Mouse (Mus musculus) intestine, embryonic 16.5 days (tissue): ENCODE measurements at regions not wholly inside any gene's neighbourhood (a gene's known extent, or its start where the extent isn't known, plus 50 kb on each side); places are given as distances from the start of the nearest gene placed in this dataset.

Experiments
- ATAC-seq: fragments of 200-750 bp; cut with Nextera tagmentation; 2 replicates; pipeline ENCODE4 v1.8.0; 2017; ENCODE audit warnings: moderate TSS enrichment, moderate library complexity
- H3K27ac ChIP-seq: fragments of 300-500 bp; sonication (generic); 2 replicates; pipeline ENCODE4 v1.5.1; 2014; ENCODE audit warnings: mild to moderate bottlenecking, low read length
- H3K27me3 ChIP-seq: fragments of 300-500 bp; sonication (generic); replicated peaks from 2 replicates; pipeline ENCODE4 v1.6.1; 2014; ENCODE audit warnings: low read length, control low read depth, mixed read lengths; ENCODE audit not compliant: control insufficient read depth, insufficient read depth
- H3K36me3 ChIP-seq: fragments of 300-500 bp; sonication (generic); 2 replicates; pipeline ENCODE4 v1.6.1; 2014; ENCODE audit warnings: low read length, control low read depth; ENCODE audit not compliant: control insufficient read depth, insufficient read depth
- H3K4me1 ChIP-seq: fragments of 300-500 bp; sonication (generic); 2 replicates; pipeline ENCODE4 v1.6.1; 2014; ENCODE audit warnings: low read length, control low read depth, mixed read lengths; ENCODE audit not compliant: control insufficient read depth, insufficient read depth
- H3K4me2 ChIP-seq: fragments of 300-500 bp; sonication (generic); 2 replicates; pipeline ENCODE4 v1.6.1; 2014; ENCODE audit warnings: low read depth, low read length, control low read depth
- H3K4me3 ChIP-seq: fragments of 300-500 bp; sonication (generic); 2 replicates; pipeline ENCODE4 v1.5.1; 2014; ENCODE audit warnings: mild to moderate bottlenecking, low read length
- H3K9ac ChIP-seq: fragments of 300-500 bp; sonication (generic); 2 replicates; pipeline ENCODE4 v1.6.1; 2014; ENCODE audit warnings: low read depth, low read length
- H3K9me3 ChIP-seq: fragments of 300-500 bp; sonication (generic); 2 replicates; pipeline ENCODE4 v1.6.1; 2016; ENCODE audit warnings: low read length, control low read depth; ENCODE audit not compliant: control insufficient read depth
- WGBS: fragments of 180-500 bp; shearing (Covaris S2); extraction: QIAGEN DNeasy Blood & Tissue Kit; methylation state at CpG from one replicate; pipeline ENCODE4 v1.1.7; 2014; 5-methylcytosine and 5-hydroxymethylcytosine counted together

DNA sequence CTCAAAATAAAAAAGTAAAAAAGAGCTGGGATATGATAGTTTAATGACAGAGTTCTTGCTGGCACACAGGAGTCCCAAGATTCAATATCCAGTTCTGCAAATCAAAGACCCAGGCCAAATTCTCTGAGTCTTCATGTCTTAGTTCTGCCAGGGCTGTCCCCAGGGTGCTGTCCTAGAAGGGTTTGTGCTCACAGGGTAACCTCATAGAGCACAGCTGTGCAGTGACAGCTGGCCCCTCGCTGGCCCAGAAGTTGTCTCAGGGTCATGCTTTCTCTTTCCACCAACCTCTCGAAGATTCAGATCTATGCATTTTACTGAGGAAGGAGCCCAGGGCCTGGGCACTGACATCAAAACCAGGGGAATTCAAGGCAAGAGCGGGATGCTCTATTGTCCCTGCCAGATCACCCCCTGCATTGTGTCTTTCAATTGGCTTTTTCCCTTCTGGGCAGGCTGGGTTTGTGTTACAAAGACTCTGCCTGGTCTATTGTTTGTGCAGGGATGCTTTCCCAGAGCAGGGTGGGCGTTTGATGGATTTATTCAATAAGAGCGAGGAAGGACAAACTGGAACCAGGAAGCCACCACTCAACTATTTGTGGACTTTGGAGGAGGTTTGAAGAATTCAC is 121.9 kb upstream of the Serp2 start:
- Histone ChIP-seq H3K9ac (no peak overlapping the region), H3K4me2 (no peak overlapping the region), H3K4me1 (peaks cover 11% of the 10 kb centered on the region), H3K36me3 (no peaks in the 10 kb centered on the region), H3K9me3 (no peaks in the 10 kb centered on the region), H3K27ac (no peak overlapping the region), H3K4me3 (no peak overlapping the region), H3K27me3 (no peaks in the 10 kb centered on the region)
- no peak for ATAC-seq
- 63% methylated on average over 5 of the region's 5 CpGs for WGBS

- Histone ChIP-seq H3K9me3 (no peaks in the 10 kb centered on the region), H3K27me3 (no peaks in the 10 kb centered on the region), H3K4me2 (no peak overlapping the region), H3K27ac (no peak overlapping the region), H3K36me3 (no peaks in the 10 kb centered on the region), H3K4me3 (no peak overlapping the region), H3K4me1 (no peaks in the 10 kb centered on the region), H3K9ac (no peak overlapping the region)
- WGBS = 51% methylated on average over 8 of the region's 8 CpGs
- no peak for ATAC-seq
These were observed 118.3 kb upstream of the Serp2 start for GRCm38 (mm10) chr14:76674949-76675348.

DNA sequence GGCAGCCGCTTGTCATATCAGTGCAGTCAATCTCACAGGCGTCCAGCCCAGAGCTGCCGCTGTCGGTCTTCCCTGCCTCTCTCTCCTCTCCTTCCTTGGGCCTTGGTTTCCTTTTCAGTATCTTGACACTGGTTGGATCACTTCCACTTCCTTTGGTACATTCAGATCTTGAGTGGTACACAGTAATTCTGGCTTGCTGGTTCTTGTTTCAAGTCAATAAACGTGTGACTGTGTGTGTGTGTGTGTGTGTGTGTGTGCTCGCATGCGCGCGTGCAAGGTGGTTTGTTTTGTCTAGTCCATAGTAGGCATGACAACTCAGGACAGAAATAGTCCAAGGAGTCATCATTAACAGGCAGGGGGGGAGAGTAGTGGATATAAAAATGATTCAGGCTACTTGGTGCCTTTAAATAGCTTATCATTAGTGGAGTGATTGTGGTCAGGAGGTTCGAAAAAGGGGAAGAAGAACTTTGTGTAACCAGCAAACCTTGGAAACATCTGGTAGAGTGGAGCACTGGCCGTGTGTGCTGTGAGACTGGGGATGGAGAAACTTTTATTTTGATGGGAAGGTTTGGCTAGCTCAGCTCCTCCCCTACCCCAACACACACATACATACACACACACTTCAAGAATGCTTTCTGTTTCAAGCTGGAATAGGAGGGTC is 117.1 kb upstream of the Serp2 start:
- H3K4me2 ChIP-seq = no peak overlapping the region

GRCm38 (mm10) chr14:76672899-76673298 is 116.2 kb upstream of the Serp2 start:
- Histone ChIP-seq H3K36me3 (no peaks in the 10 kb centered on the region), H3K9me3 (no peaks in the 10 kb centered on the region), H3K27ac (no peak overlapping the region), H3K4me3 (no peak overlapping the region), H3K4me2 (no peak overlapping the region), H3K4me1 (no peaks in the 10 kb centered on the region), H3K9ac (no peak overlapping the region), H3K27me3 (no peaks in the 10 kb centered on the region)
- ATAC-seq = no peak
- WGBS = 66% methylated on average over 6 of the region's 6 CpGs

More for the DNA sequence above, 117.1 kb upstream of the Serp2 start:
- no peaks in the 10 kb centered on the region for H3K9me3 ChIP-seq
- H3K27me3 ChIP-seq = no peaks in the 10 kb centered on the region
- no peak overlapping the region for H3K9ac ChIP-seq
- no peaks in the 10 kb centered on the region for H3K4me1 ChIP-seq
- no peak for ATAC-seq
- H3K4me3 ChIP-seq = no peak overlapping the region
- H3K27ac ChIP-seq = no peak overlapping the region
- 56% methylated on average over 11 of the region's 11 CpGs for WGBS
- no peaks in the 10 kb centered on the region for H3K36me3 ChIP-seq

DNA sequence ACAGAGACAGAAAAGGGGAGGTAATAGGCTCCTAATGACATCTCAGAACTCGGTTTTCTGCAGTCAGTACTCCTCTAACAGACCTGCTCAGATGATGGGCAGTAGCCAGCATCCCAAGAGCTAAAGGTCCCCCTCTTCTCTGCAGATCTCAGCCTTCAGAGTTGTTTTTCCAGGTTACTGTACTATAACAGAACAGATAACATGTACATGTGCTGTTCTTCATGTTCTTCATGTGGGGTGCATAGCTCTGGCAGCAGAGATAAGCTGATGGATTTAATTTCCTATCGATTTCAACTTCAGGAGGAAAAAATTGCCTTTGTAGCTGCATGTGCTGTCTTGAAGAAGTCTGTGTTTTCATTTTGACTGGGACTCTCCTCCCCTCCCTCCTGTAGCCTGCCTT is 115.8 kb upstream of the Serp2 start:
- no peak for ATAC-seq

GRCm38 (mm10) chr14:76671023-76671422 is 114.3 kb upstream of the Serp2 start:
- no peaks in the 10 kb centered on the region for H3K4me1 ChIP-seq
- H3K9ac ChIP-seq = no peak overlapping the region
- no peak overlapping the region for H3K4me2 ChIP-seq
- H3K9me3 ChIP-seq = no peaks in the 10 kb centered on the region
- H3K36me3 ChIP-seq = no peaks in the 10 kb centered on the region
- H3K4me3 ChIP-seq = no peak overlapping the region
- no peak for ATAC-seq
- WGBS = 66% methylated on average over 4 of the region's 4 CpGs
- no peaks in the 10 kb centered on the region for H3K27me3 ChIP-seq
- no peak overlapping the region for H3K27ac ChIP-seq

More for the DNA sequence above, 115.8 kb upstream of the Serp2 start:
- H3K9me3 ChIP-seq = no peaks in the 10 kb centered on the region
- no peak overlapping the region for H3K27ac ChIP-seq
- no peak overlapping the region for H3K4me3 ChIP-seq
- H3K9ac ChIP-seq = no peak overlapping the region
- WGBS = 73% methylated on average over 2 of the region's 2 CpGs
- H3K4me1 ChIP-seq = no peaks in the 10 kb centered on the region
- no peaks in the 10 kb centered on the region for H3K27me3 ChIP-seq
- no peak overlapping the region for H3K4me2 ChIP-seq
- no peaks in the 10 kb centered on the region for H3K36me3 ChIP-seq

GRCm38 (mm10) chr14:76665754-76666371 is 109.2 kb upstream of the Serp2 start:
- Histone ChIP-seq H3K9ac (no peak overlapping the region), H3K4me3 (no peak overlapping the region), H3K4me2 (no peak overlapping the region), H3K27me3 (no peaks in the 10 kb centered on the region), H3K4me1 (no peaks in the 10 kb centered on the region), H3K9me3 (no peaks in the 10 kb centered on the region), H3K36me3 (no peaks in the 10 kb centered on the region), H3K27ac (no peak overlapping the region)
- ATAC-seq = no peak
- WGBS = 70% methylated on average over 12 of the region's 12 CpGs

GRCm38 (mm10) chr14:76664586-76665508 is 108.2 kb upstream of the Serp2 start:
- Histone ChIP-seq H3K9ac (no peak overlapping the region), H3K27me3 (no peaks in the 10 kb centered on the region), H3K4me1 (no peaks in the 10 kb centered on the region), H3K4me2 (no peak overlapping the region), H3K36me3 (no peaks in the 10 kb centered on the region), H3K27ac (no peak overlapping the region), H3K4me3 (no peak overlapping the region), H3K9me3 (no peaks in the 10 kb centered on the region)
- 70% methylated on average over 11 of the region's 11 CpGs for WGBS
- 0 out of 2 replicates have a peak, but pooled peaks have one; percentile 14 for ATAC-seq

DNA sequence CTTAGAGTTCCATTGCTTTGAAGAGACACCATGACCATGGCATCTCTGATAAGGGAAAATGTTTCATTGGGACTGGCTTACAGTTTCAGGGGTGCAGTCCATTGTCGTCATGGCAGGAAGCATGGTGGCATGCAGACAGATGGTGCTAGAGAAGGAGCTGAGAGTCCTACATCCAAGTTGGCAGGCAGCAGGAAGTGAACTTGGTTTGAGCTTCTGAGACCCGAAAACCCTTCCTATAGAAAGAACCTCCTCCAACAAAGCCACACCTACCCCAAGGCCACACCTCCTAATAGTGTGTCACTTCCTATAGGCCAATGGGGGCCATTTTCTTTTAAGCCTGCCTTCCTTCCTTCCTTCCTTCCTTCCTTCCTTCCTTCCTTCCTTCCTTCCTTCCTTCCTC is 107.1 kb upstream of the Serp2 start:
- H3K27ac ChIP-seq = no peak overlapping the region
- no peaks in the 10 kb centered on the region for H3K9me3 ChIP-seq
- 91% methylated on average over 2 of the region's 2 CpGs for WGBS
- no peaks in the 10 kb centered on the region for H3K36me3 ChIP-seq
- no peak overlapping the region for H3K4me2 ChIP-seq
- H3K27me3 ChIP-seq = no peaks in the 10 kb centered on the region
- no peak overlapping the region for H3K9ac ChIP-seq
- peaks cover 5% of the 10 kb centered on the region; the same call in 1 of the 2 replicates for H3K4me1 ChIP-seq
- no peak overlapping the region for H3K4me3 ChIP-seq
- ATAC-seq = no peak
